Mouse (Mus musculus): Measurements from ENCODE around the gene Ctnnal1.
A peak's percentile ranks its signal among the peaks of the same experiment; 100 is the strongest.

Ctnnal1 gene

DNA sequence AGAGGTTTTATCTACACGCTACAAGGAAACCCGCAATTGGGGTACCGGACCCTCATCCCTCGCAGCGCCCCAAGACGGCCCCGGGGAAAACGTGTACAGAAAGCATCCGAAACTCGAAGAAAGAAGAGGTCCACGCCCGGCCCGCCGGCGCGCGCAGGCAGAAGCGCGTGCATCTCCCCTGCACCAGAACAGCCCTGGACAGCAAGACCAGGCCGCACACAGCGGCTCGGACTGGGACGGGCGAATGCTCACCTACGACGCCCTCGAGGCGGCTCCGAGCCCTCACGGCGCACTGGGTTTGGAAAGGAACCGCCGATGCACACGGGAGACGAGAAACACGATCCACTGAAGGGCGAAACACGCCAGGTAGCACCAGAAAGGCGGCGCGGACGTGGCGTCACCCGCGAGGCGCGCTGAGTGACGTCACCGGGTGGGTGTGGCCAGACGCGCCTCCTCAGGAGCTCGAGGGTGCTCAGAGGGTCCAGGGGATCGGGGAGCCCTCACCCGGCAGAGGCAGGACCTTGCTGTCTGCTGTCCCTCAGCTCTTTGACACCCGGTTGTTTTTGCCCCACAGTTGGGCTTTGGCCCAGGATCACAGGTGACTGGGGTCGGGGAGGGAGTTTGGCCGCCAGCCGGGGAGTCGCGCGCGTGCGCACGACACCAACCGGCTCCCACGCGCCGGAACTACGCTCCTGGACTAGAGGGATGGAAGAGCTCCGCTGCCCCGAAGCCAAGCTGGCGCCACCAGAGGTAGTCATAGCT is 62.9 kb downstream of the Ctnnal1 start, which contains the start of the genes Elp1 and Fam206a:
Gene Elp1, minus strand, starts transcription at position 425 of the 762 bp plus-strand sequence.
Gene Fam206a, plus strand, starts transcription at position 439 of the 762 bp plus-strand sequence.
- peak; percentile 97 for DNase-seq (ENCODE audit: low spot score)

DNA sequence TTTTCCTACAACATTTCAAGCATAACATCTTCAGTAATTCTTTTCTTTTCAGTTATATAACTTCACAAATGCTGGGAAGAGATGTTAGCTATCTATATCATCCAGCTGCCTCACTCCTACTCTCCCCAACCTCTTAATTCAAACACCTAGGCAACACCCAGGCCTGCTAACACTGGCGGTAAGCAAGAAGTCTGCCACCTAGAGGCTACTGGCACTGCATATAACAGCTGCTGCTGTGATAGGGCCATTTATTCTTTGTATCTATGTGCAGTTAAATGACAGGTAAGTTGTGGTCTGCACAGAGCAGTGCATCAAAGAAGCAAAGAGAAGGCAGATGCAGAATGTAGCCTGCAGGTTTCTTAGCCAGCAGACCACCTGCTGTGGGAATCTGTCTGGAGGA is 73.6 kb downstream of the Ctnnal1 start:
- peak; percentile 39 for DNase-seq (ENCODE audit: low spot score)

DNA sequence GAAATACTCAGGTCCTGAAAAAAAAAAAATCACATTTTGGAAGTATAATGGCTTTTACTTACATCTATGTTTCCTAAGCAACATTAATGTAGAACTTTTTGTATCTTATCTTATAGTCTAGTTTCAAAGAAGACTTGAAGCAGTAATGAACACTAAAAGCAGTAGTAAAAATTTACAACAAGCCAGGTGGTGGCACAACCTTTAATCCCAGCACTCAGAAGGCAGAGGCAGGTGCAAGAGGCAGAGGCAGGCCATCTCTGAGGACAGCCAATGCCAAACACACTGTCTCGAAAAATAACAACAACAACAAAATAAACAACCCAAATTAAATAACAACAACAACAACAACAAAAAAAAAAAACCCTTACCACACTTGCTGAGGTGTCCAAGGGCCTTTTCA is 93.9 kb downstream of the Ctnnal1 start:
- no peak for DNase-seq (ENCODE audit: low spot score)

DNA sequence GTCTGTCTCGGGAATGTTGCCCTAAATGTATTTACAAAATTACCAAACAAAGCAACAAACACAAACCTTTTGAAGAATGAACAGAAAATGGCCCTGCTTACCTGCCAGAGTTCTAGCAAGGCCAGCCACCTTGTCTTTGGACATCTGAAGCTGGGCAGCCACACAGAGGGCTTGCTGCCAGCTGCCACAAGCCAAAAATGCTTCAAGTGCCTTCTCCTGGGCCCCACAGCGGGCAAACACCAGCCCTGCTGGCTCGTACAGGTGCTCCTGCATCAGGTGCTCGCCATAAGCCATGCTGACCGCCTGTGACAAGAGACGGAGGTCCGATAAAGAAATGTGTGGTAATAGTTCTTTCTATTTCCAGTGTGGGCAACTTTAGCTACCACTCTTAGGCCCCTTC is 96.1 kb downstream of the Ctnnal1 start:
- DNase-seq (ENCODE audit: low spot score), result no peak

DNA sequence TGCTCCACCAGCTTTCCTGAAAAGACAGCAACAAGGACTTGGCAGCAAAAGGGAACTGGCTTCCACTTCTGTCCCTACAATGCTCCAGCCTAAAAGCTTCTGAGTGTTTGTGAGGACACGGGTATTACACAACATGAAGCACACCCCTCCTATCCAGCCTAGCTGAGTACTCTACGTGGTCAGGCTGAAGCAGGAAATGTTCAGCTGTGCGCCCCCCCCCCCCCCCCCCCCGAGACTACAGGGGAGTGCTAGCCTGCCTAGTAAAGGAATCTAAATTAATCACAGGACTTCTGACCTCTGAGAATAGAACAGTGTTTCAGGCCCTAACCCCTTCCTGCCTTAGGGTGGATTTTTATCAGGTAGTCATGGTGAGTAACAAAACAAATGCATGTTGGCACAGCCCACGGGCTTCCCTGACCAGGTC is 97.1 kb downstream of the Ctnnal1 start:
- DNase-seq (ENCODE audit: low spot score), result no peak
